Mouse (Mus musculus): ENCODE data around the gene Pcnt.

DNA sequence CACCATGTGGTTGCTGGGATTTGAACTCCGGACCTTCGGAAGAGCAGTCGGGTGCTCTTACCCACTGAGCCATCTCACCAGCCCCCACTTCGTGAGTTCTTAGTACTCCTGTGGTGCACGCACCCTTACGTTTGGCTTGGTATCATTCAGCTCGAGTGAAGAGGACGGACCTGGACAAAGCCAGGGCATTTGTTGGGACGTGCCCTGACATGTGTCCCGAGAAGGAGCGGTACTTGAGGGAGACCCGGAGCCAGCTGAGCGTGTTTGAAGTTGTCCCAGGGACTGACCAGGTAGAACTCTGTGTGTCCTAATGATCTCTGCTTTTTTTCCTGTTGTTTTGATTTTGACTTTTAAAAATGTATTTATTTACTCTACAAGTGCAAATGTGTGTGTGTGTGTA is 38.3 kb upstream of the Pcnt start:
- TF ChIP-seq CTCF (IDR thresholded peaks at IDR 0.05; ENCODE audit: low read depth, low read length) (no peak), POLR2A (IDR thresholded peaks at IDR 0.05; ENCODE audit: extremely low read depth, insufficient read depth, low read length) (no peak)

All from liver, adult 2 months (tissue).